Mouse (Mus musculus): Measurements from ENCODE around the gene Tmem267. TPM values are rescaled to one million over a fixed set of nuclear protein-coding genes. Genes with fewer than 3 reads are reported as not detected.
"Not testable (repeated sequence)": the region's sequence is repeated elsewhere in the genome, so short reads cannot be mapped to it uniquely, and the experiment has no call there.

Tmem267 gene
- total and polyA plus RNA-seq, 3 experiments, result 9.2 to 31.3 (median 26.0) TPM

GRCm38 (mm10) chr13:119599066-119599465 is 111.2 kb downstream of the Tmem267 start:
- H3K4me1 ChIP-seq (ENCODE audit: control insufficient read depth in 1 of 2, insufficient read depth in 2 of 2); H3K4me3 ChIP-seq (replicated peaks in 1 of 3; ENCODE audit: low read depth in 2 of 3, low read length in 2 of 3, poor library complexity in 1 of 3); H3K36me3 ChIP-seq (replicated peaks in 1 of 2; ENCODE audit: control insufficient read depth in 1 of 2, insufficient read depth in 1 of 2, low read length in 1 of 2); H3K79me2 ChIP-seq (replicated peaks; ENCODE audit: control insufficient read depth, extremely low read depth, insufficient read depth, poor library complexity, severe bottlenecking); H3K9ac ChIP-seq (ENCODE audit: insufficient read depth, low read depth); H3K9me3 ChIP-seq (replicated peaks; ENCODE audit: low read length); H3K27me3 ChIP-seq (replicated peaks); dilution Hi-C loops (cut with MboI; ENCODE audit: extremely low pct_ligation_motif_present, extremely low pct_unique_long_range_greater_than_20kb, low sequenced_read_pairs); in situ Hi-C loops (cut with MboI; ENCODE audit: low pct_ligation_motif_present, low pct_unique_long_range_greater_than_20kb, low sequenced_read_pairs); DNase-seq (ENCODE audit: extremely low read depth); H3K27ac ChIP-seq (ENCODE audit: insufficient read depth, low read depth); H3K4me2 ChIP-seq (ENCODE audit: insufficient read depth, low read depth, poor library complexity, severe bottlenecking): not testable (repeated sequence)

- H3K4me1 ChIP-seq (ENCODE audit: control insufficient read depth in 1 of 2, insufficient read depth in 2 of 2); DNase-seq (ENCODE audit: extremely low read depth); H3K9me3 ChIP-seq (replicated peaks; ENCODE audit: low read length); H3K79me2 ChIP-seq (replicated peaks; ENCODE audit: control insufficient read depth, extremely low read depth, insufficient read depth, poor library complexity, severe bottlenecking); H3K27me3 ChIP-seq (replicated peaks); H3K9ac ChIP-seq (ENCODE audit: insufficient read depth, low read depth); H3K4me3 ChIP-seq (replicated peaks in 1 of 3; ENCODE audit: low read depth in 2 of 3, low read length in 2 of 3, poor library complexity in 1 of 3); H3K27ac ChIP-seq (ENCODE audit: insufficient read depth, low read depth); H3K4me2 ChIP-seq (ENCODE audit: insufficient read depth, low read depth, poor library complexity, severe bottlenecking); H3K36me3 ChIP-seq (replicated peaks in 1 of 2; ENCODE audit: control insufficient read depth in 1 of 2, insufficient read depth in 1 of 2, low read length in 1 of 2); dilution Hi-C loops (cut with MboI; ENCODE audit: extremely low pct_ligation_motif_present, extremely low pct_unique_long_range_greater_than_20kb, low sequenced_read_pairs); in situ Hi-C loops (cut with MboI; ENCODE audit: low pct_ligation_motif_present, low pct_unique_long_range_greater_than_20kb, low sequenced_read_pairs): not testable (repeated sequence)
Measured at GRCm38 (mm10) chr13:119599498-119599897, 111.7 kb downstream of the Tmem267 start.

GRCm38 (mm10) chr13:119600166-119600565 is 112.3 kb downstream of the Tmem267 start:
- H3K4me3 ChIP-seq (replicated peaks in 1 of 3; ENCODE audit: low read depth in 2 of 3, low read length in 2 of 3, poor library complexity in 1 of 3); dilution Hi-C loops (cut with MboI; ENCODE audit: extremely low pct_ligation_motif_present, extremely low pct_unique_long_range_greater_than_20kb, low sequenced_read_pairs); H3K4me1 ChIP-seq (ENCODE audit: control insufficient read depth in 1 of 2, insufficient read depth in 2 of 2); in situ Hi-C loops (cut with MboI; ENCODE audit: low pct_ligation_motif_present, low pct_unique_long_range_greater_than_20kb, low sequenced_read_pairs); H3K9ac ChIP-seq (ENCODE audit: insufficient read depth, low read depth); H3K36me3 ChIP-seq (replicated peaks in 1 of 2; ENCODE audit: control insufficient read depth in 1 of 2, insufficient read depth in 1 of 2, low read length in 1 of 2); H3K9me3 ChIP-seq (replicated peaks; ENCODE audit: low read length); H3K27ac ChIP-seq (ENCODE audit: insufficient read depth, low read depth); H3K27me3 ChIP-seq (replicated peaks); H3K79me2 ChIP-seq (replicated peaks; ENCODE audit: control insufficient read depth, extremely low read depth, insufficient read depth, poor library complexity, severe bottlenecking); H3K4me2 ChIP-seq (ENCODE audit: insufficient read depth, low read depth, poor library complexity, severe bottlenecking): not testable (repeated sequence)
- TF ChIP-seq CHD2 (IDR thresholded peaks at IDR 0.05; ENCODE audit: low read length) (0 out of 2 replicates have a peak, but pooled peaks have one; percentile 18), PAX5 (IDR thresholded peaks at IDR 0.05; ENCODE audit: low read length) (0 out of 2 replicates have a peak, but pooled peaks have one; percentile 2)
- DNase-seq (ENCODE audit: extremely low read depth), result peak; percentile 63

- H3K4me2 ChIP-seq (ENCODE audit: insufficient read depth, low read depth, poor library complexity, severe bottlenecking); H3K36me3 ChIP-seq (replicated peaks in 1 of 2; ENCODE audit: control insufficient read depth in 1 of 2, insufficient read depth in 1 of 2, low read length in 1 of 2); H3K4me1 ChIP-seq (ENCODE audit: control insufficient read depth in 1 of 2, insufficient read depth in 2 of 2); H3K27ac ChIP-seq (ENCODE audit: insufficient read depth, low read depth); H3K27me3 ChIP-seq (replicated peaks); H3K79me2 ChIP-seq (replicated peaks; ENCODE audit: control insufficient read depth, extremely low read depth, insufficient read depth, poor library complexity, severe bottlenecking); H3K4me3 ChIP-seq (replicated peaks in 1 of 3; ENCODE audit: low read depth in 2 of 3, low read length in 2 of 3, poor library complexity in 1 of 3); dilution Hi-C loops (cut with MboI; ENCODE audit: extremely low pct_ligation_motif_present, extremely low pct_unique_long_range_greater_than_20kb, low sequenced_read_pairs); H3K9me3 ChIP-seq (replicated peaks; ENCODE audit: low read length); H3K9ac ChIP-seq (ENCODE audit: insufficient read depth, low read depth); in situ Hi-C loops (cut with MboI; ENCODE audit: low pct_ligation_motif_present, low pct_unique_long_range_greater_than_20kb, low sequenced_read_pairs): not testable (repeated sequence)
- DNase-seq (ENCODE audit: extremely low read depth), result peak; percentile 23
Measured at GRCm38 (mm10) chr13:119602688-119603331, 115.0 kb downstream of the Tmem267 start.
